Mouse (Mus musculus) c-Kit-positive CD71-negative TER-119-negative erythroid progenitor cells, embryonic 14.5 days (primary cell): ENCODE data around the gene Ano5.

ENCODE experiments used
- DNase-seq: peaks from one replicate; pipeline ENCODE4 v3.0.0-alpha.2; 2013; ENCODE audit warnings: low read depth

Gene Ano5

DNA sequence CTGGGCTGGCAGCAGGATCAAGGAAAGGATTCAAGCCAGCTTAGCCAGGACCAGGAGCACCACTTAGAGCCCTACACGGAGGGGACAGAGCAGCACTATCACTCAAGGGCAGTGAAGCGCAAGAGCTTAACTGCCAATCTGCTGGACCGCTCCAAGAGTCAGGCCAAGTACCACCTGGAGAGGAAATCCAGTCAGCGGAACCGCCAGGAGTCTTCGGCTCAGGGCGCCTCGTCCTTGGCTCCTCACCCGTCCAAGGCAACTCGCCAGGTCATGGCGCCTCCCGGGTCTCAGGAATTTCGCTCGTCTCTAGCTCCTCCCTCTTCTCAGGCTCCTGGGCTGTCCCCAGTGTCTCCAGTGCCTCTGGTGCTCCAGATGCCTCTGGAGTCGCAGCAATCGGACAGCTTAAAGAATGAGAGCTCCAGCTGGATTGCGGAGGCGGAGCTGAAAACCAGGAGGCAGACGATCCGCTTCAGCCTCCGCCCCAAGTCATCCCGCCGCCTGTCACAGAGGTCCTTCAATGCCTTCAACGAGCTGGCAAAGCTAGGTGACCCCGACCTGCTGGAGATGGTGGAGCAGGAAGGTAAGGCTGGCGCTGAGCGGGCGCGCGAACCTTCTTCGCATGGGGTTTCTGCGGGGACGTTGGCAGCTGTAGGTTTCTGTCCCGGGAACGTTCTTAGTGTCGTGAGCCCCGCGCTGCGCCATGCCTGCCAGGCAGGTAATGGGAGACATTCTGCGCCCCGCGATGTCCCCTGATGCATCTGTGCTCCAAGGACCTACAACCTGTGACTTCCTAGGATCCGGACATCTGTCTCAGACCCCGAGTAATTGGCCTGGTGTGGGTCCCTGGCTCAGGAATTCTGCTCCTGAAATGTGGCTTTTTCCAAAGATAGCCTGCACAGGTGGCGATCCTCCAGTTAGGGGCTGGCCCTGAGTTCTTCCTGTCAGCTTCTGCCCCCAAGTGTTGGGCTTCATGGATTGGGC, at the start of gene Ano5:
TSS of gene Ano5 (plus strand) at position 359 of the 981 bp plus-strand sequence.
- no peak for DNase-seq

DNA sequence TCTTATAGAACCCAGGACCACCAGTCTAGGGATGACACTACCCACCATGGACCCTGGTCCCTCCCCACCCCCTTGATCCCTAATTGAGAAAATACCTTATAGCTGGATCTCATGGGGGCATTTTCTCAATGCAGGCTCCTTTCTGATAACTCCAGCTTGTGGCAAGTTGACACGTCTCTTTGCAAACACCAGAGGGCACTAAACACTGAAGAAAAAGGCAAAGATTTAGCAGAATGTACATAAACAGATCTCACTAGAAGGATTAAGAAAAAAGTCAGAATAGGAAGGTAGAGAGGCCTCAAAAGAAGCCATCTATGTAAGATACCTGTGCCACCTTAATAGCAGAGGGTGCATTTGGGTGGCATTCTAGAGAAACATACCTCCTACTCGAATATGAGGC, 11.4 kb upstream of the Ano5 start:
- DNase-seq = no peak

DNA sequence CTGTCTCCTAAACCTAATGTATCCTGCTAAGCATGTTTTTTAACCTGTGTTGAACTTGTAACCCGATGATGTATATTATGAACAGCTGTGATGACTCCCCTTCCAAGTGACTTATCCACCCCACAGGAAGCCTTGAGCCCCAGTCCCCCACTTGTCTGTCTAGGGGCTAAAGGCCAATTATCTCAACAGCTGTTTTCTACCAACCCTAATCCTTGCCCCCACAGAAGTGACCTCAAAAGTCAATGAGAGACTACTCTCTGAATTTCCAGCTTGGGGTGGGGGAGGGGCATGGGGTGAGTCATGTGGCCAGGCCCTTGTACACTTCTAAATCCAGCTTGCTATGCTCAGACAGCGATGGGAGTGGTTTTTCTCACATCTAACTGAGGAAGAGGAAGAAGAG, 6.9 kb upstream of the Ano5 start:
- no peak for DNase-seq

DNA sequence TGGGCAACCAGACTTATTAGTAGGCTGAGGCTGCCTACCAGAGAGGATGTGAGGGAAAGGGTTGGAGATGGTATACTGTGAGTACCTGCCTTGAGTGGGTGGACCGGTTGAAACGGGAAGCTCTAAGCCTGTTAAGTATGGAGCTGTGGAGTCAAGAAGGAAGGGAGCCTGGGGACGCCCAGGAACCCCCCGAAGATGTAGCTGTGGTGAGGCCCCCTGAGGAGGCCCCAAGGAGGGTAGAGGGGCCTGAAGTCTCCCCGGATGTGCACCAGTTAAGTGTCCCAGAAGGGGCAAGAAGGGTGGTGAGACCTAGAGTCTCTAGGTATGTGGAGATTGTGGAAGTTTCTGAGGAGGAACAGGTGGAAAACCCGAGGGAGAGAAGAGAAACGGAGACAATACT, 682 bp upstream of the Ano5 start:
- no peak for DNase-seq

DNA sequence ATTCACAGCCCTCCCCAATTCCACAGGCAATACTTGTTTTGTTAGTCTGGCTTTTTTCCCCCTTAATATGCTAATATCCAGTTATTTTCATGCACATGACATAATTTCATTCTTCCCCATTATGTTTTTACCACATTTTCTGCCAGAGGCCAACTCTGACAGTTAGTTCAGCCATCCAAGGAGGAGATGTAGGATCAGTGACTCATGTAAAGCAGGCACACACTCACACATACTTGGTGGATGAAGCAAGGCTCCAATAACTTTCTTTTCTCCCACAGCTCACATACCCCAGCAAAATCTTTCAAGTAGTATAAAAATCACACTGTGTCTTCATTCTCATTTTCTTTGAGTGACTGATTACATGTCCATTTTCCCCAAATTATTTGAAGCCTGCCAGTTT, 28.5 kb downstream of the Ano5 start:
- DNase-seq = no peak

DNA sequence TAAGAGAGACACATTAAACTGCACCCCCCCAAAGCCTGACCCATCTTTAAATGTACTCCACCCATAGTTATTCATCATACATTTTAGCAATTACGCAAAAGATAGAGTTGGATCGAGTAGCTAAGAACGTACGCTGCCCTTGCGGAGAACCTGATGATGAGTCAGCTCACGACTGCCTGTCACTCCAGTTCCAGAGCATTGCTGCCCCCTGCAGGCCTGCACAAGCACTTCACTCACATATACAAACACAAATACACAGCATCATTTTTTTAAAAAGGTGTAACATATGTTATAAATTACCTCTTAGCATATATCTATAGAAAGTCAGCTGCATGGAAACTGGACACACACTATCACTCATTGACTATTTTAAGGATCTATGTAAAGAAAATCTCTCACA, 29.9 kb downstream of the Ano5 start:
- DNase-seq = no peak

DNA sequence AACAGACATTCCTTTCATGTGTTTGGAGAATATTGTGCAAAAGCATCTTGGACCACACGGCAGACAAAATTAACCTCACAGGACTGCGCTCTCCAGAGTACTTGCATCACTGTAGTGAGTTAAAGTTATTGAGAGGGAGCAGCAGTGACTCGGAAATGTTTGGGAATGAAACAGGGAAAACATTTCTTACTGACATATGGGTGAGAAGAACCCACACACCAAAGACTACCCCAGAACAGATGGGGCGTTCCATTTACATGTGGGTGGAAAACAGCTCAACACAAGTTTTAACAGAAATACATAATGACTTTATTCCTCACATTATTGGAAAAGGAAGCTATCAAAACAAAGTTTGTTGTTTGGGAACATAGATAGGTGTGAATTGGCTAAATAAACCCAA, 89.2 kb downstream of the Ano5 start:
- DNase-seq = no peak

DNA sequence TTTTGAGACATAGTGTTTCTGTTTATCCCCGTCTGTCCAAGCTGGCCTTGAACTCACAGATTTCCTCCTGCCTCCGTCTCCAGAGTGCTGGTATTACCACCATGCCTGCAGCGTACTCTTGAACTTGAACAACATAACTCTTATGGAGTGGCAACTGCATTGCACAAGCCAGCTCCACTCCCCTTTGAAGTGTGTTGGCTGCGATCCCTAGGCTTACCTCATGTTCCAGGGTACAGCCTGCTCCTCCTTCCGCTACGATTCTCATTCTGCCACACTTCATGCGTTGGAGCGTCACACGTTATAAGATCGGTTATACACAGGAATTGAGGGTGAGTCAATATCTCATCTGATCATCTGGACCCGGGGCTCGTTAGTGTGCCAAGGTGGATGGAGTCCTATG, 92.9 kb downstream of the Ano5 start:
- DNase-seq = no peak

DNA sequence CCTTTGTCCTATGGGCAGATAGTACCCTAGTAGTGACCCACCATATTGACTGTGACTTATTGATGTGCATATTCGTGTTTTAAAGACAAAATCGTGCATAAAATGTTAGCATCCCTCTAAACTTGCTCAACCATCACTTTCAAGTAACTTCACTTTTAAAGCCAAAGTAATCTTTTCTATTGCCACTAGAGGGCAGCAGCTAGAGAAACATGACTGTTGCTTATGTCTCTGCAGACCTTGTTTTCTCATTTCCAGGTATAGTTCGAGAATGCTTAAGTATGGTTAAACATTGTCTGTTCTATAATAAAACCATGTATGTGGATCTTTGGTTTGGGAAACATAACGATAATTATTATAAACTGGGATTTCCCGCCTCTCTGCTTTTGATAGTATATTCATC, 103.6 kb downstream of the Ano5 start:
- DNase-seq = peak; percentile 6

DNA sequence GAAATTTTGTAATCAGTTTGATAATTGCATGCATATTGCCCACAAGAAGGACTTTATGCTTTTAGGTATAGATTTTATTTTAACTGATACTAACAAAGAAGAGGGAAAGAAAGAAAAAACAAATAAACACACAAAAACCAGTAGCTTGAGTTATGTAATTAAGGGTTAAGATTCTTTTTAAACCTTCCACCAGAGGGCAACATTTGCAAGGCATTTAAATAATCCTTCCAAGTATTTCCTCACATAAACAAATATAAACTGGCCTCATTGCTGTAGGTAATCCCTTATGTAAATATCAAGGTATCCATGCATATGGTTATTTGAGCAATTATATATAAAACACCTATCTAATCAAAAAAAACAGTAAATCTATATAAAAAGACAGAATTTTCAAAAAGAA, 107.1 kb downstream of the Ano5 start:
- DNase-seq = peak; percentile 17

DNA sequence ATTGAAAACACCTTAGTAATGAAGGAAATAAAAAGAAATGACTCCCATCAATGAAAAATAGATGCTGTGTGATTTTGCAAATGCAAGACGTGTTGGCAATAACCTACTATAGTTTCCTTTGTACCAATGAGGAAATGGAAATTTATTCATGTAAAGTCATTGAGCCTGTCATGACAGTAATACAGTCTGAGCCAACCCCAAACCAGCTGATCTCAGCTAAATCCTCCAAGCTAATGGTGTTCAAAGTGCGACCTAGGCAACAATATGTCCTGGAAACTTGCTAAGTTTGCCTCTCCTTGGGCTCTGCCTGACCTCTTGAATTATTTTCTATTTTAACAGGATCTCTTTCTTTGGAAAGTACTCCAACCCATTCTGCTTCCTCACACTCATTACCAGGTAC, 107.6 kb downstream of the Ano5 start:
- DNase-seq = no peak

DNA sequence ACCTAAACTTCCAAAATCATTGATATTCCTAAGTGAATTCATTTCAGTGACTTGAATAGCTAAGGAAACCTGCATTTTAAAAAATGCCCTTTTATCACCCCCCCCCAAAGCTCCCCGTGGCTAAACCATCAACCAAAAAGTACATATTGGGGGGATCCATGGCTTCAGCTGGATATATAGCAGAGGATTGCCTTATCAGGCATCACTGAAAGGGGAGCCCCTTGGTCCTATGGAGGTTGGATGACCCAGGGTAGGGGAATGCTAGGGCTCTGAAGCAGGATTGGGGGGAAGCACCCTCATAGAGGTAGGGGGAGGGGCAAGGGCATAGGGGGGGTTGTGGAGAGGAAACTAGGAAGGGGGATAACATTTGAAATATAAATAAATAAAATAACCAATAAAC, 109.1 kb downstream of the Ano5 start:
- no peak for DNase-seq

DNA sequence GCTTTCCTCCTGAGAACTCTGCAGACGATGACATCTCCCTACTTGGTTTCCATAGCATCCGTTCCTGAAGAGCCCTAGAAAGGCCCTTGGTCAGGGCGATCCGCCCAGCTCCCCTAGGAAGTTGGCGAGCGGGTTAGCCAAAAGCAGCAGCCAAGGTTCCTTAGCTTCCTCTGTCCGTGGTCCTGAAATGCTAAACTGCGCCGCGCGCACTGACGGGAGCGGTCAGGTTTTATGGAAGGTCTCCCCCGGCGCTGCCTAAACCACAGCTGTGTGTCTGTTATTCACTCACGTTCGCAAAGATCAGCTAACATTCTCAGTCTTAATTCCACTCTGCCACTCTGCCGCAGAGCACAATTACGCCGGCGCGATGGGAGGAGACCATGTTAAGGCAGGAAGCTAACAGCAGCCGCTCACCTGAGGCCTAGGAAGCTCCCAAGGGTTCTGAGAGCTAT, 110.9 kb downstream of the Ano5 start, which contains the start of gene Slc17a6:
TSS of gene Slc17a6 (plus strand) at position 313 of the 452 bp plus-strand sequence.
- DNase-seq = peak; percentile 51

DNA sequence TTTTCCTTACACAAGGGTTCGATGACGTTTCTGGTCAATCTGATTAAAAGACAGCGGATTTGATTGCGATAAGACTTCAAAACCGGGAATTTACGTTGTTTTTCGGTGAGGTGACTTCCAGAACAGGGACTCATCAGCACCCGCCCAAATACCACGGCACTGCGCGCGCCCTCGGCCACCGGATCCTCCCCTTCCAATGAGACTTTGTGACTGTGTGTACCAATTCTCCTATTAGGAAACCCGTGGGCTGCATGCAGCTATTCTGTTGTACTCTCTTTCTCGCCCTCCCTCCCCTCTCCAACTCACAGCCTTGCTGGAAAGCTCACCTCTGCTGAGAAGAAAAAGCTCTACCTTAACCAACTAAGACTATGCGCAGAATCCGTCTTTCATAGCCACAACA, 111.4 kb downstream of the Ano5 start:
- no peak for DNase-seq

DNA sequence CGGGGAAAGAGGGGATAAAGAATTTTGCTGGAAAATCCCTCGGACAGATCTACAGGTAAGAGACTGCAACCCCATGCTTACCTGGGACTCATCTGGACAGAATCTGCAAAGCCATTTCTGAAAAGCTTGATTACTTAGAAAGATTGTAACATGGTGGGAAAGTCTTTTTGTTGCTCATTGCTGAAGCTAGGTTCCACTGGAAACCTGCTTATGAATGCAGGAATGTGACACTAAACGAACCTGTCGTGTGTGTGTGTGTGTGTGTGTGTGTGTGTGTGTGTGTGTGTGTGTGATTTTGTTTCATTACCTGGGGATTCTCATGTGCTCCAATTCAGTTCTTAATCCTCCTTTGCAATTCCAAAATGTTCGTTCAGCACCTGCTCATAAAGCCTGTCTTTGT, 111.8 kb downstream of the Ano5 start:
- DNase-seq = no peak

DNA sequence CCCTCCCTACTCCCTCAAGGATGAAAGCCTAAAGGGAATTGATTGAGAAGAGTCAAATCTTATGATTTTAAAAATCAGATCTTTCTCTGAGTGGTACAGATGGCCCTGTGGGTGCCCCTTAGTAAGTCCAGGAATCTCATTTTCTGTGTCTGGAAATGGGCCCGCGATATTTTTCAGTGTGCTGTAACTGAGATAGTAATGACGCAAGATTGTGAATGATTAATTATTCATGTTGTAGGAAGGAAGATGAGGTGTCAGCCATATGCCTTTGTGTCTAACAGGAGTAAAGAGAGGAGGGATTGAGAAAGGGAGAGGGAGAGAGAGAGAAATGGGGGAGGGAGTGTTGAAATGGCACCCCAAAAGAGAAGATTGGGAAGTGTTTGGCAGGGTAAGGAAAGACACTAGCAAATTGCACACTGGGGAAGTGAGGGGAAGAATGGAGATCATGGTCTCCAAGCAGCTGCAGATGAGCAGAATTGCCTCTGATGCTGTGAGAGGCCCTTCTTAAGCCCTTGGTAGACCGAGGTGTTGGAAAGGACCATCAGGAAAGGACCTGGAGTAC, 113.6 kb downstream of the Ano5 start:
- no peak for DNase-seq

DNA sequence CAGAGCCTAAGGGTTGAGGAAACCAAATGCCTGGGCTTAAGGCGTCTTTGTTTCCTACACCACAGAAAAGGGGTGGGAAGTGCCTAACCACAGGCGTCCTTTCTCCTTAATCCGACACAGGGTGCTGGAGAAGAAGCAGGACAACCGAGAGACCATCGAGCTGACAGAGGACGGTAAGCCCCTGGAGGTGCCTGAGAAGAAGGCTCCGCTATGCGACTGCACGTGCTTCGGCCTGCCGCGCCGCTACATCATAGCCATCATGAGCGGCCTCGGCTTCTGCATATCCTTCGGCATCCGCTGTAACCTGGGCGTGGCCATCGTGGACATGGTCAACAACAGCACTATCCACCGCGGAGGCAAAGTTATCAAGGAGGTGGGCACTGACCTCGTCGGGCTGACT, 114.3 kb downstream of the Ano5 start:
- no peak for DNase-seq

DNA sequence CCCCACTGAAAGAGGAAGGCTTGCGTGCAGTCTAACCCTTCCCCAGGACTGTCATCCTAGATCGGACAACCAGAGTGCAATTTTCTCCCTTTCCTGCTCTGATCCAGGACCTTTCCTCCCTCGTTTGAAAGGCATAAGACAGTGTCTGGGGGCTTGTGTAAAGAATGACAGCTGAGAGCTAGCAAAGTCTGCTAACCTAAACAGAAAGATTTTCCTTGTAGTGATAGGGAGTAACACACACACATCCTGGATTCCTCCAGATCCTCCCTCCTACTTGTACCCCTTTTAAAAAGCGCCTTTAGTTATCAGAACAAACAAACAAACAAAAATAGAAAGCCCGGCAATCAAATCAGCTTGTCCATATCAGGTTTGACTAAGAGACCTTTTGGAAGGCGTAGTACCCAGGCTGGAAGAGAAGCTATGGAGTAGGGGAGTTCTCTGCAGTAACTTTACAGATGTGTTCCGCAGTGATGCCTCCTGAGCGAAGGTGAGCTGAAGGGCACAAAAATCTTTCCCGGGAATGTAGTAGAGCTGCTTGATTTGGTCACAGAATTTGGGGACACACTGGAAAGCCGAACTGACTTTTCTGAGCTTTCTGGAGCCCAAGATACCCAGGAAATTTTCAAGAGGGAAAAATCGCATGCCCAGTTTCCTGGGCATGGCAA, 114.9 kb downstream of the Ano5 start:
- DNase-seq = no peak

DNA sequence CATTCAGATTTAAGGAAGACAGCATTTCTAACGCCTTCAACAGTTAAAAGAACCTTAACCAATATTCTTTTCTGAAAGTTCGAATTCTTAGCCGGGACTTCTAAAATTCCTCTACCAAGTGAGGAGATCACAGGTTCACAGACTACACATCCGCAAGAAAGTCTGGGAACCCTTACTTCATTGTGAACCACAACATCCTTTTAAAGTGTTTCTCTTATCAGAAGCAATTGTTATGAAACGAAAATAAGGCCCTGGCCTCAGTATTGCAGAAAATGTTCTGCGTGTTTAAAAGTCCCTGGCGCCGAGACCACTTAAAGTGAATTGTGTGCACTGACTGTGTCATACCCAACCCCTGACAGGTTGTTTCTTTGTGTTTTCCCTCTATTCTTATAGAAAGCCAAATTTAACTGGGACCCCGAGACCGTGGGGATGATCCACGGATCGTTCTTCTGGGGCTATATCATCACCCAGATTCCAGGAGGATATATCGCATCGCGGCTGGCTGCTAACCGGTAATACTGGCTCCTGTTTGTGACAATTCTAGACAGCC, 115.7 kb downstream of the Ano5 start:
- no peak for DNase-seq

DNA sequence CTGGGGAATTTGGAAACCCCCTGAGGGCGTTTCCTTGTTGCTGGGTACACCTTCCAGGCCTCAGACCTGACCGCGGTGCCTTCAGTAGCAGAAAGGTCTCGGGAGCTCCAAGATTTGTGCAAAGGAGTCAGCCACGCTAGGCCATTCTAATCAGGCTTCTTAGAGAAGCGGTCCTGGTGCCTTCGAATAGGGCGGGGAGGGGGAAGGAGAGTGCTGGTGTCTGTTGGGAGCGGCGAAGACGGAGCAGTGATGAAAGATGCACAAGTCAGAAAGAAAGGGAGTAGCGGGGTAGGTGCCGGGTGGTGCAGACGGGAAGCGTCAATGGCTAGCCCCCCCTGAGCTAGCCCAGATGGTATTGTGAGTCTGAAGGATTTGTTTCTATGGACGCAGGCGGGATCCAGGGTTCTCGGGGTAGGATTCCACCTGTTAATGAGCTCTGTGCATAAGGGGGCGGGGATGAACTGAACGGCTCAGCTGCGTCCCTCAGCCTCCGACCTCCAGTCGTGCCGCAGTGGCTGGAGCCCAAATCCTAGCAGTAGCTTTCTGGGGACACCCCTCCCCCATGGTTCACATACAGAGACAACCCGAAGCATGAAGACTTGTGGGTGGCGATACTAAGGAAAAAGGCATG, 116.3 kb downstream of the Ano5 start:
- no peak for DNase-seq

DNA sequence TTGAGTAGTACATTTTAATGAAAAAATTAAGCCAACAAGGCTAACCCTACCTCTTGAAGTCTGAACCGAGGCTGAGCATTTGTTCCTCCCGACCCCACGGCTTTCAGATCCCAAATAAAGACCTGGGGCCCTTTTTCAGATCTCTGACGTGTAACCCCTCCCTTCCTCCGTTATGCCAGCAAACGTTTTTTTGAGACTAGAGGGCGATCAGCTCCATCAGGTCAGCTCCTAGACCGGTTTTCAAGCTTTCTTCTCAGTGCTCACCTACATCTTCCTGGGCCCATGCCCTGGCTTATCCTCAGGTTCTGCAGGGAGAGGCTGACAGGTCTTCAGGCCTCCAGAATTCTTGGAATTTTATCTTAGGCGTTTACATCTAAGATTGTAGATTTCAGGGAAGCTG, 116.8 kb downstream of the Ano5 start:
- no peak for DNase-seq

DNA sequence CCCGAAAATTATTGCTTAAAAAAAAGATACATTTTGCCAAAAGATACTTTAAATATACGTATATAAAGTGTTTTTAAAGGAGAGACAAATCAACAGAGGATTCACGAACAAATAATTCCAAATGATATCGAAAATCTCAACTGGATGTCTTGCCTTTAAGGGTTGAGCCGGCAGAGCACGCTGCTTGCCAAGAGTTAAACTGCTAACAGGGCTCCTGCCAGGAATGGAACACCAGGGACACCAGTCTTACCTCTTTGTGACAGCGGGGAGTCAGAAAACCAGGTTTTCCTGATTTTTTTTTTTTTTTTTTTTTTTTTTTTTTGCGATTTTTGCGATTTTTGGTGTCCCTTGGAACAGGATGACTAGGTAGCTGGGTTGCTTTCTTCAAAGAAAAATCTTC, 117.5 kb downstream of the Ano5 start:
- no peak for DNase-seq
